Mouse (Mus musculus) fat pad, adult 2 months (tissue): ENCODE results near the gene Pou3f1.
A peak's percentile ranks its signal among the peaks of the same experiment; 100 is the strongest.

Experiments used
- DNase-seq: peaks from one replicate; pipeline ENCODE4 v3.0.0-alpha.2; 2011; ENCODE audit warnings: low read depth, low spot score; ENCODE audit errors: extremely low read depth

Gene Pou3f1

GRCm38 (mm10) chr4:124656854-124657650 is 445 bp downstream of the Pou3f1 start:
- DNase-seq = no peak

- DNase-seq = no peak
Measured at GRCm38 (mm10) chr4:124657781-124658180, 1.2 kb downstream of the Pou3f1 start.

DNA sequence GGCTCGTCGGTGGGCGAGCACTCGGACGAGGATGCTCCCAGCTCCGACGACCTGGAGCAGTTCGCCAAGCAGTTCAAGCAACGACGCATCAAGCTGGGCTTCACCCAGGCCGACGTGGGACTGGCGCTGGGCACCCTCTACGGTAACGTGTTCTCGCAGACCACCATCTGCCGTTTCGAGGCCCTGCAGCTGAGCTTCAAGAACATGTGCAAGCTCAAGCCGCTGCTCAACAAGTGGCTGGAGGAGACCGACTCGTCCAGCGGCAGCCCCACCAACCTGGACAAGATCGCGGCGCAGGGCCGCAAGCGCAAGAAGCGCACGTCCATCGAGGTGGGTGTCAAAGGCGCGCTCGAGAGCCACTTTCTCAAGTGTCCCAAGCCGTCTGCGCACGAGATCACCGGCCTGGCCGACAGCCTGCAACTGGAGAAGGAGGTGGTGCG is 1.8 kb downstream of the Pou3f1 start:
- no peak for DNase-seq

DNA sequence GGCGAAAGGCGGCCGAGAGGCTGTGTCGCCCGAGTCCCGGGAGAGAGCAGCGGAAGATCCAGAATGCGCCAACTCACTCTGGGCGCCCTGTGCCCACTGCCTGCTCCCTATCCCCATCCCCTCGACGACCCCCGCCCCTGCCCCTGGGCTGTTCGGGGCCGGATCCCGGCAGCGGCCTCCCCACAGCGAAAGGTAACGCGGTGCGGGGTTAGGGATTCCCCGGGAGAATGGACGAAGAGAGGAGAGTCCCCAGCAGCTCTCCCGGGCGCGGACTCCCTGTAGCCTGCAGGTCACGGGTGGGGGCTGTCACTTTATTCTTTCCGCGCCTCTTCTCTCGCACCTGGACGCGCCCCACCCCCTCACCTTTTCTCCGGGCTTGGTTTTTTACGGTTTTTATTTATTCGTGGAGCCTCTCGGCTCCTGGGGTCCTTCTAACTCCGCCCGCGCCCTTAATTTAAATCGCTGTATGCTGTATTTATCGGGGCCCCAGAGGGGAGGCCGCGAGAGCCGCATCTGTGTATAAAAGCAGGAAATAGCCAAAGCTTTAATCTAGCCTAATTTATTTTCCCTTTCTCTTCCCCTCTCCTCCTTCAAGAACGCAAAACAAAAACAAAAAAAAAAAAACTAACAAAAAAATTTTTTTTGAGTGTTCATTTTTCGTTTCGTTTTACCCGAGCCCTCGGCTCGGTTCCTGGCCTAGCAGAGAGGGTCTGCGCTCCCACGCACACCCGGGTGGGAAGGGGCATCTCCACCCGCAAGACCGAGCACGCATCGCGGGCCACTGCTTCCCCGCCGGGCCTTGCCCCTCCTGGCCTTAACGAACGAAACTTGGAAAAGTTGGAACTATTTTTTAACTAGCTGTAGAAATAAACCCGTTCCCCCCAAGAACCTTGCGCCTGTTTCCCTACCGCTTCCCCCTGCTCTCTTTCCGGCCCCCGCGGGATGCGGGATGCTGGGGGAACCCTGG is 2.9 kb downstream of the Pou3f1 start:
- no peak for DNase-seq

- no peak for DNase-seq
Measured at GRCm38 (mm10) chr4:124660603-124661002, 4.0 kb downstream of the Pou3f1 start.

- no peak for DNase-seq
Measured at GRCm38 (mm10) chr4:124663034-124663433, 6.4 kb downstream of the Pou3f1 start.

GRCm38 (mm10) chr4:124664185-124664584 is 7.6 kb downstream of the Pou3f1 start:
- no peak for DNase-seq

DNA sequence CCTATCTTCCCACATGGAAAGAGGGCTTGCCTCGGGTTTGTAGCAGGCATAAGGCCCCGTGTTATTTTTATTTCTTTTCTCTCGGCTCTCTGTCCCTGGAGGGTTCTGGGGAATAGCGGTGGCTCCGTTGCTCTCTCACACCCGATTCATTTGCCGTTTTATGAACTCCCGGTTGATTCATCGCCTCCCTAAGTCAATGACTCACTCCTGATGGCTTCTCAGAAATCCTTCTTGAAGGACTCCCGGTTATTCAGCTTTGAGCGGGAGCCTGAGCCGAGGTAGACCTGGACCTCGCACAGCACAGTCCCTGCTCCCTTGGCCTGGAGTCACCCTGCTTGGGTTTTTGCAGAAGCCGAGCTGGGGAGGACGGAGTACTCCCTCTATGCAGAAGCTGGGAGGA is 8.0 kb downstream of the Pou3f1 start:
- no peak for DNase-seq

DNA sequence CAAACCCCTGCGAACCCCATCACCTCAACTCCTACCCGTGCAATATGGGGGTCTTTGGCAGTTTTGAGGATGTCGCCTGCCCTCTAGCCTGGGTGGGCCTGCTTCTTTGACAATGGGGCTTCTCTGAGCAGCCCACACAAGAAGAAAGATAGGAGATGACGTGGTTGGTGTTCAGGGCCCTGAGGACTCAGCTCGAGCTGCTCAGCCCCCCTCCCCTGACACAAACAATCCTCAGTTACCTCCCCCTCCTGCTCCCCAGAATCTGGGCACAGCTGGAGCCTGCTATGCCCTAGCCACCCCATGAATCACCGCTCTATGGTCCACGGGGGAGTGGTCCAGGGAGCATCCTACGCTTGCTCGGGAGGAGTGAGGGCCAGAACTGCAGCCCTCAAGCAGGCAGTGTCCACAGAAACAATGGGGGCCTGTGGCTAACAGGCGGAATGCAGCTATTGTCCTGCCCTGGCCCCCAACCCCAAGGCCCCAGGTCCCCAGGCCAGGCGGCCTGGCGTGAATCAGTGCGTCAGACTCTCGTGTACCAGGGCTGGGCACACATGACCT is 10.9 kb downstream of the Pou3f1 start:
- no peak for DNase-seq

DNA sequence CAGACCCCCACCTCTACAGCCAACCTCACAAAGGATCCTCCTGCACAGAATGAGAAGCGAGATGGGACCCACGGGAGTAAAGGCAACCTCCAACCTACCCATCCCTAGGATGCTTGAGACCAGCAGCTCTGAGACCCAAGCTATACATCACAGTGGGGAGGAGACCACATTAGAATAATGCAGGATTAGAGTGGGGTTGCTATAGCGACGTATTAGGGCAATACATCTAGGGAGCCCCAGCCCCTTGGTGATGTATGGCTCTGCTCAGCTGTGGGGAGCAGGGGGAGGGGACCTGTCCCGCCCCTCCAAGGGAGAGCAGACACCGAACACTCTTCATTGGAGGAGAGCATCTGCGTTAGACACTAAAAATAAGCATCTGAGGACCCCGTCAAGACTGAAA is 11.5 kb downstream of the Pou3f1 start:
- no peak for DNase-seq

- DNase-seq = no peak
Measured at GRCm38 (mm10) chr4:124670232-124670631, 13.6 kb downstream of the Pou3f1 start.

DNA sequence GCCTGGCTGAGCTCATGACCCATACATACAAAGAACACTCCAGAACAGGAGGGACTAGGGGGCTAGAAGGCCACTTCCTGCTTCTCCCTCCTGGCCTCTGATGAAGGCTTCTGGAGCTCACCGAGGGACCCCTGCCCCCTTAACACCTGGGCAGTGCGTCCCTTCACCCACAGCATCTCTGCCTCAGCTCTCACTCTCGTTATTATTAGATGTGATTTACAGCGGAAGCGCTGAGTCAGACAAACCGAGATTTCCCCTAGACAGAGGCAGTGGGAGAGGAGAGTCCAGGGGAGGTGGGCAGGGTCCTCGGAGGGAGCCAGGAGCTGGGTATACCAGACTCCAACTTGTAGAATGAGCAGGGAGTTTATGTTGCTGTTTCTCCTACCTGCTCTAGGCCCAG is 15.0 kb downstream of the Pou3f1 start:
- DNase-seq = no peak

- no peak for DNase-seq
Measured at GRCm38 (mm10) chr4:124672347-124673320, 16.0 kb downstream of the Pou3f1 start.

DNA sequence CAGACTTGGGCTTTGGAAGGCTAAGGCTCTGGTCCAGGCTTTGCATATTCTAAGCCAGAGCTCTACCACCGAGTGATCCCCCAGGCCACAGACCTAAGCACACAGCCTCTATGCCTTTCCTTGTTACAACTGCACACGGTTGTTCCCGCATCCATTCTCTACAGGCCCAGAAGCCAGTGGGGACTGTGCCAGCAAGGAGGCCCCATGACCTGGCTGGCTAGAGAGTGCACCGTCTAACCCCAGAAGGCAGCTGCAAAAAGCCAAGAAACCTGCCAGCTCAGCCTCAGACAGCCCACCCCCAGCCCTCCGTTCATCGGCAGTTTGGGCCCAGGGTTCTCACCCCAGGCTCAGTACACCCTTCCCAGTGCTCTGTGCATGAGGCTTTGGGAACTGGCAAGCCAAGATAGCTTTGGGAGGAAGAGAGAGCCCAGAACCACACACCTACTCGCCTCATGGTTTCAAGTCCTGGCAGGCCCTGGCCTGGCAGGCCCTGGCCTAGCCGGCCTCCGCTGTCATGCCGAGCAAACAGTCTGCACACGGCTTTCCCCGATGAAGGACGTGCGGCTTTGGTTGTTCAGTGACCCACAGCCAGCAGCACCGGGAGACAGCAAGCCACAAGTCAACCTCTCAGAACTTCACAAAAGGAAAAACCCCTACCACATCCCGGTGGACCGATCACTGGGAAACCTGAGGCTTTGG is 17.9 kb downstream of the Pou3f1 start:
- peak; percentile 59 for DNase-seq

DNA sequence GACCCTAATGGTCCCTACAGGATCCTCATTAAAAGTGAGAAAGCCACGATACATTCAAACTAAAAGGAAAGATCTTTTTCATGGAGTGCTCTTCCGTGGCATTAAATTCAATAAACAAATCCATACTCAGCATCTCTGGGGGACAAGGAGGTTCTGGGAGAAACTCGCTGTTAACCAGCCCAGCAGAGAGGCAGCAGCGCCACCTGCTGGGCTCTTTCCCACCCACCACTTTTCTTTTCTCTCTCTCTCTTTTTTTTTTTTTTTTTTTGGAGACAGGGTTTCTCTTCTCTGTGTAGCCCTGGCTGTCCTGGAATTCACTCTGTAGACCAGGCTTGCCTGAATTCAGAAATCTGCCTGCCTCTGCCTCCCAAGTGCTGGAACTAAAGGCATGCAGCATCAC is 18.4 kb downstream of the Pou3f1 start:
- DNase-seq = no peak

DNA sequence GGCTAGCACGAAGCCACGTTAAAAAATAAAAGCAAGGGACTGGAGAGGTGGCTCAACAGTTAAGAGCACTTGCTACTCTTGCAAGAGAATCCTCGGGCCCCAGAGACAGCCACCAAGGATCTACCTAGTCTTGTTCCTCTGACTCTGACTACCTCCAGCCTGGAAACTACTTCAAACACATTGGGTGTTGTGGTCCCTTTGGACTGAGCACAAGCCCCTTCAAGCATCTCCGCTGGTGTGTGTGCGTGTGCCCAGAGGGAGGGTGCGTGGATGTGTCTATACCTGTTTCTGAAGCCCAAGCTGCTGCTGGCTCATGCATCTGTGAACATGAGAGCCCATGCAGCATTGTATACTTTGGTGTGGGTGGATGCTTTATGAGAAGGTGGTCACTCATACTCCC is 19.4 kb downstream of the Pou3f1 start:
- DNase-seq = no peak

DNA sequence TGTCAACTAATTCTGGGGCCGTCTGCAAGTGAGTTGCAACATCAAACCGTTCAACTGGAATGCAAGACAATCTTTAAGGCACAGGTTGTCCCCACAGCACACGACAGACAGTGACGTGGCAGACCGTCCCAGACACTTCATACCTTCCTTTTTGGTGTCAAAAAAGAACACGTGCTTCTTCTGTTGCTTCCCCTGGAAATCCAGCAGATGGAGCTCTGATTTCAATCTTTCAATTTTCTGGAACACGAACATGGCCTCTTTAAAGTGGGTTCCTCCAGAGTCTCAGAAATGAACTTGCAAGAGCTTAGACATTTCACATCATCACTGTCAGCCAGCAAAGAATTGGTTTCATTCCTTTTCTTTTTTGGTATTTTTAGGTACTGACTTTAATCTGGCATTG is 25.7 kb downstream of the Pou3f1 start:
- DNase-seq = no peak

DNA sequence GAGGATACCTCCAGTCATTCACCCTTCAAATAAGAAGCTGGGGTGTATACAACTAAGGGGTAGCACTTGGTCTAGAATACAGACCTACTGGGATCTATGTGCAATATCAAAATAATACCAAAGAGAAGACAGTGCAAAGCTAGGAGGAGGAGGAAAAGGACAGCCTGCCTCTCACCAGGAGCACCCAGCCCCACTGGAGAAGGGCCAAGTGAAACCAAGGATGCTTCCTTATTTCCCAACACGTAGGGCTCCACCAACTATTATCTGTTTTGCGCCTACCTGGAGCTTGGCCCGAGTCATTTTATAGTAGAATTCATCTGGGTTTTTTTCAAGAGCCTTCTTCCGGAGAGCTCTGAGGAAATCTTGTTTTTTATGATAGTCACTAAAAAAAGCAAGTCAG is 26.9 kb downstream of the Pou3f1 start:
- DNase-seq = no peak

DNA sequence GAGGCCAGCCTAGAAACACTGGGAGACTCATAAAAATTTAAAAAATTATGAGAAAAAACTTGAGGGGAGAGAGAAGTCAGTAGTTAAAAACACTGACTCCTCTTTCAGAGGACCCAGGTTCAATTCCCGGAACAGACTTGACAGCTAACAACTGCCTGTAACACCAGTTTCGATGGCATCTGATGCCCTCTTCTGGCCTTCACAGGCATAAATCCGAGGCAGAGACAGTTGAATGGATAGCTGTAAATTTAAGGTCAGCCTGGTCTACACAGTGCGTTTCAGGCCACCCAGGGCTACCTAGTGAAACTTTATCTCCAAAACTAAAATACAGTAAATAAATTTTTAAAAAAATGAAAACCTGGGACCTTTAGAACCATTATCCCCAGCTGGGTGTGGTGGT is 28.4 kb downstream of the Pou3f1 start:
- DNase-seq = no peak

- DNase-seq = no peak
Measured at GRCm38 (mm10) chr4:124685453-124685852, 28.8 kb downstream of the Pou3f1 start.
